Mouse (Mus musculus) urinary bladder, postnatal 10 days (tissue): ENCODE results near the gene Ift43.

Experiments used
- DNase-seq: peaks from one replicate; pipeline ENCODE4 v3.0.0; 2022; ENCODE audit warnings: low spot score

The Ift43 gene

GRCm38 (mm10) chr12:86082481-86083012 is at the start of gene Ift43:
Gene Ift43, plus strand, starts transcription at chr12:86082541.
- peak; percentile 62 for DNase-seq

GRCm38 (mm10) chr12:86035586-86035985 is 46.8 kb upstream of the Ift43 start:
- no peak for DNase-seq

DNA sequence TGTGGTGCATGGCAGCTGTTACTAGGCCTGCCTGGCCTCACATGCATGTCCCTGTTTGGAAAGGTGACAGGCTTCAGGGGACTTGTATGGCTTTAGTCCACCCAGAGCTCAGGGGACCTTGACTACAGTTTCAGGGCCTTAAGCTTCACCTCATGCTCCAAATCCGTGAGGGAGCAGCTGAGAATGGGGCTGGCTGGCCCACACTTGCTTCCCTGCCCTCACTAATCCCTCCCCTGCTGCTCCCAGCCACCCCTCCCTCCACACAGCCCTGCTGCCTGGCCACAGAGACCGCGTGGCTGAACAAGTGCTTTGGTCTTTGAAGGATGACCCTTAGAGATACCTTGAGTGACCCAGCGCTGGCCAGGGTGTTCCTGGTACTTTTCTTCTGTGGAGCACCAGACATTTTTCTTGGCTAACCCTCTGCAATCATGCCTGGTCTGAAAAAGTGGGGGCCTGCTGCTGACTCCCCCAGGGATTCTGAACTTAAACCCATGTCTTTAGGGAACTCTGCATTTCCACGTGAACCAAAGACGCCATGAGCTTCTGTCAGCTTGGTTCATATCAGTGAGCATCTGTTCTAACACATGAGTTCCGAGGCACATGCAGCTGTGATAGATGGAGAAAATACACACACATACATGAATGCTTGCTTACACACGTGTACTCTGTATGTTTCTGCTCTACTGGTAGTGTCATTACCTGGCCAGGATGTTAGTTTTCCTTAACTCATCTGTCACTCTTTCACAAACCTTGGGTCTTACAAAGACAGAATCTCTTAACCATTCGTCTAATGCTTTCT is 45.8 kb upstream of the Ift43 start:
- DNase-seq: no peak

DNA sequence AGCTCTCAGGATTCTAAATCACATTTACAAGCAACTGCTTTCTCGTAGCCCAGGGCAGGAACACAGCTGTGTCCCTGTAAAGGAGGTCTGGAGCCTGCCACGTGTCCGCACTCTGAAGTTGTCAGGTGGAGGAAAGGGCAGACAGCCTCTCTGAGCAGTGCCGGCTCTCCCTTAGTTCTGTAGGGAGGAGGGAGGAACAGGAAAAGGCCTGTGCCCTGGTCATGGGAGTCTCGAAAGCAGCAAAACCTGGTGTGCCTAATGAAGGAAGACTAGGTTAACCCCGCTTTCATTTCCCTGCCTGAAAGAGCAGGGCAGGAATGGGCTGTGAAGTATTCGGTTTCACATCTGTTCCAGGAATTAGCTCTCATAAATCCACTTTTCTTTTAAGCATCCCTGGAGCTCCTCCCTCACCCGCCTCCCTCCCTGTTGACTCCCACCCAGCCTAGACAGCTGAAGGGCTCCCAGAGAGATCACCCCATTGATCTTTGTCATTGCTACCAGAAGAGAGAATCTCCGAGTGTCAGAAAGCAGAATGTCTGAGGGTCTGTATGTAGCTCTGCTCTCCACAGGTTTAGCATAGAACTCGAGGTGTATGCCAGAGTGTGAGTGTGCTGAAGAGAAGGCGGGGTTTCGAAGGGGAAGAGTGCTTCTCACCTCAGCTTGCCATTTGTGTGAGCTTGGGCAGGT is 45.0 kb upstream of the Ift43 start:
- no peak for DNase-seq

- no peak for DNase-seq
Observed at GRCm38 (mm10) chr12:86039078-86039477, 43.3 kb upstream of the Ift43 start.

DNA sequence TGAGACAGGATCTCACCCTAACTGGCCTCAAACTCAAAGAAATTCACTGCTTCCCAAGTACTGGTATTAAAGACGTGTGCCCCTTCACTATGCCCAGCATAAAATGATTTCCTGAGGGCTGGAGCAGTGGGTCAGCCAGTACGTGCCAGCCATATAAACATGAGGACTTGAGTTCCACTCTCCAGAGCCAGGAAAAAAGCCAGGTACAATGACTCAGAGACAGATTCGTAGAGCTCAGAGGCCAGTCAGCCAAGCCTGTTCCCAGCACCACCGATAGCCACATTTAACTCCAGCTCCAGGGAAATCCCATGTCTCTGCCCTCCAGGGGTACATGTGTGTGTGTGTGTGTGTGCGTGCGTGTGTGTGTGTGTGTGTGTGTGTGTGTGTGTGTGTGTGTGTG is 42.6 kb upstream of the Ift43 start:
- DNase-seq: no peak

- DNase-seq: no peak
Observed at GRCm38 (mm10) chr12:86046141-86046540, 36.2 kb upstream of the Ift43 start.

GRCm38 (mm10) chr12:86046776-86047175 is 35.6 kb upstream of the Ift43 start:
- no peak for DNase-seq

GRCm38 (mm10) chr12:86047376-86047775 is 35.0 kb upstream of the Ift43 start:
- no peak for DNase-seq

DNA sequence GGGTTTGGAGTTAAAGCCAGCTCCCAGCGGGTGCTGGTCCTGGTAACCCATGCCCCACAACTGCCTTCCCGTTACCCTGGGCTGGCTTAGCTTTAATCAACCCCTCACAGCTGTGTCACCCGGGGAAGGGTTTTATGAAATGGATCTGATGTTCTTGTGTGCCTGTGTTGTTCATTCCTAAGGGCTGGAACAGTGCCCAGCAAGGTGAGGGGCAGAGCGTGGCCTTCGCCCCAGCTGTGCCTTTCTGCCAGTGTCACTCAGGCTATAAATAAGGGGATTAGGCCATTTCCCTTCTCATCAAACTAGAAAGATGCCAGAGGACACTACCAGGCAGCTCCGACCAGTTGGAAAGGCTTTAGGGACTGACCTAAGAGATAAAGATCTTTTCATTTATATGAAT is 32.5 kb upstream of the Ift43 start:
- DNase-seq: no peak

DNA sequence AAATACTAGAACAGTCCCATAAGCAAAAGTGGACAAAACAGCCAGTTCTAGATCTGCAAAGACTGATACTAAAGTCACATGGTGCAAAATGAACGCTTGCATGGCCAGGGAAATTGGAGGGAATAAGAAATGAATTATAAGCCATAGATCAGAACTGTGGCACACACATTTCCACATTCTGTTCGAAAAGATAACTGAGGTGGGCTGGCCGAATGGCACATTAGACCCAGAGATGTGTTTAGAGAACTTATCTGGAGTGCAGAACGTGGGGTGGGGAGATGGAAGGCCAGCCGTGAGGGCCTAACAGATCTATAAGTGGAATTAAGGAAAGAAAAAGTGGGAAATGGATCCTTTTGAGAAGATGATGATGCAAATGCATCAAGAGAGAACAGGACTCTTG is 30.9 kb upstream of the Ift43 start:
- DNase-seq: no peak

- no peak for DNase-seq
Observed at GRCm38 (mm10) chr12:86055306-86055705, 27.0 kb upstream of the Ift43 start.

- no peak for DNase-seq
Observed at GRCm38 (mm10) chr12:86056976-86057375, 25.4 kb upstream of the Ift43 start.

GRCm38 (mm10) chr12:86057516-86057915 is 24.8 kb upstream of the Ift43 start:
- no peak for DNase-seq

GRCm38 (mm10) chr12:86059341-86059740 is 23.0 kb upstream of the Ift43 start:
- DNase-seq: no peak

GRCm38 (mm10) chr12:86064796-86065195 is 17.5 kb upstream of the Ift43 start:
- no peak for DNase-seq

DNA sequence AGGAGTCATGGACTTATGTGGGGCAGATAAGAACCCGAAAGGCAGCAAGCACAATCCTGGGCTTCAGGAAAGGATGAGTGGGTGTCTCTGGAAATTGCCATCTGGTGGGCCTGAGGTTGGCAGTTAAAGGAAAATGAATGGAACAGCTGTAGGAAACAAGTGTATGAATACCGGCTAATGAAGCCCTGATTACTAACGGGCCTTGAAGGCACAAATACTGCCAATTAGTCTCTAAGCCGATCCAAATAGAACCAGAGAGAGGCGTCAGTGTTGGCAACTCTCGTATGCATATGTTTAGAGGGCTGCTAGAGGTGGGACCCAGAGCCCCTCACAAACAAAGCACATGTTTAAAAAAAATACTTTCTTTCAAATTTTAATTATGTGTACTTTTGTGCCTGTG is 10.9 kb upstream of the Ift43 start:
- no peak for DNase-seq

GRCm38 (mm10) chr12:86074681-86075080 is 7.7 kb upstream of the Ift43 start:
- no peak for DNase-seq

DNA sequence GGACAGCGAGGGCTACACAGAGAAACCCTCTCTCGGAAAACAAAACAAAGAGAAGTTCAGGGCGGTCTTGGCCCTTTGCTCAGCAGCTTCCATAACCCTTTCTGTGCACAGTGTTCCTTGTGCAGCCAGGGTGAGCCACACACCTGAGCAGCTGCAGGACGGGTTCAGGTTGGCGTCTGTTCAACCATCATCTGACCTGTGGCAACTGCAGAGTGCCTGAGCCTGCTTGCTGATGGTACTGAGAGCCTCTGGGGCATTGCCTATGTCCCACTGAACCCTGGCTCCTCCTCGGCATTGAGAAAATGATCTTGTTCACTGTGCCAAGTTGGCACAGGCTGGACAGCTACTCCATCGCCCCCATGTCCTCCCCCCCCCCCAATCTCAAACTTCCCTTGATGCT is 7.0 kb upstream of the Ift43 start:
- DNase-seq: no peak

DNA sequence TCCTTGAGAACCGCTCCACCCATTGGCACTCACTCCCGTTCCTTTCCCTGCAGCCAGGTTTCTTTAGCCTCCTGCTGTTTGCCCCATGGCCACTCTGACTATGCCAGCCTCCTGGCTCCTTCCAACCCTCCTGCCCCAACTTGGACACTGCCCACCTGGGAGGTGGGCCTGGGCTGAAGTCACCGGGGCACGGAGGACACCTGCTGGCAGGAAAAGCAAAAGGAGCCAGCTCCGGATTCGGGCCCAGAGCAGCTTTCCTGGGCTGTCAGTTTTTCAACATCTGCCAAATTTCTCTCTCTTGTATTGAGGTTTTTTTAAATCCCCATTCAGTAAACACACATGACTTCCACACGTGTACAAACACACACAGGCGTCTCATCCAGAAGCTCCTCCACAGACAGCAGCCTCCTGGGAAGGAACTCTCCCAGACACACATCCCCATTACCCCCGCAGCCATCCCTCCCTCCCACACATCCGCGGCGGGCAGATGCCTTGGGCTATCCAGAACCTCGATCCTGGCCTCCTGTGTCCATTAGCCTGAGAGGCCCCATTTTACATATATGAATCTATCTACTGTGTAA is 5.9 kb upstream of the Ift43 start:
- DNase-seq: no peak

- no peak for DNase-seq
Observed at GRCm38 (mm10) chr12:86077322-86077721, 5.0 kb upstream of the Ift43 start.

DNA sequence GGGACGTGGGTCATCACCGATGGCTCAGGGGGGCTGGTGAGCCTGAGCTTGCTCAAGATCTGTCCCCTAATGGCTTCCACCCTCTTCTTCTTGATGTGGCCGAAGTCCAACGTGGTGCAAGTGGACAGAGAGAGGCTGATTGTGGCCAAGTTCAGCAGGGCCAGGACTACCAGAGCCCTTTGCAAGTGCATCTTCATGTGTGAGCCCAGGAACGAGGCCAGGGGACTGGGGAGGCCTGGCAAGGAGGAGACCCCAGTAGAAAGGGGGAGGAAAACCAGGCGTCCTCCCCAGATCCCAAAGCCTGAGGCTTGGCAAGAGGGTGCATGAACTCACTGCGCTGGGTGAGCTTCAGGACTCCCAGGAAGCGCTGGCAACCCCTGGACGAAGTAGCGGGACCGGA is 4.6 kb upstream of the Ift43 start:
- DNase-seq: no peak

DNA sequence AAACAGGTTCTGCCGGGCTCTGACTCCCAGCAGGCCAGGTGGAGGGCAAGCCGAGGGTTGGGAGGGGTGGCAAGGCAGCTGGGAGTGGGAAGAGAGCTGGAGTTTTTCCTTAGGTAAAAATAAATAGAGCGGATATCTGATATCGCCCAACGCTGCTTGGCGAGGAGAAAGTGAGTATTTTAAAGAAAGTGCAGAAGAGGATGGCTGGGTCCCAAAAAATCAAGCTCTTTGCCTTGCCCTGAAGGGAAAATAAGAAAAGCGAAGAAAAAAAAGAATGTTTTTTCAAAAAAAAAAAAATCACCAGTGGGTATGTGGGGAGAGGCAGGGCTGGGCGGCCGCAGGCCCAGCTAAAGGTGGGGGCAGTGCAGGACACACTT is 4.2 kb upstream of the Ift43 start:
- no peak for DNase-seq
